Mouse (Mus musculus) midbrain, embryonic 15.5 days (tissue): ENCODE results near the gene Papln. TPM values are rescaled to one million over a fixed set of nuclear protein-coding genes. Genes with fewer than 3 reads are reported as not detected.

Experiments used
- ATAC-seq: fragments of 200-750 bp; cut with Nextera tagmentation; replicated peaks from 2 replicates; pipeline ENCODE4 v1.8.0; 2017; ENCODE audit warnings: moderate TSS enrichment
- H3K27ac ChIP-seq: fragments of 300-500 bp; sonication (generic); 2 replicates; pipeline ENCODE4 v1.5.1; 2015; ENCODE audit warnings: mild to moderate bottlenecking, inconsistent platforms
- H3K27me3 ChIP-seq: fragments of 300-500 bp; sonication (generic); replicated peaks from 2 replicates; pipeline ENCODE4 v1.6.1; 2015; ENCODE audit warnings: inconsistent platforms
- H3K36me3 ChIP-seq: fragments of 300-500 bp; sonication (generic); replicated peaks from 2 replicates; pipeline ENCODE4 v1.6.1; 2015; ENCODE audit warnings: inconsistent platforms
- H3K4me1 ChIP-seq: fragments of 300-500 bp; sonication (generic); 2 replicates; pipeline ENCODE4 v1.6.1; 2015; ENCODE audit warnings: inconsistent platforms
- H3K4me2 ChIP-seq: fragments of 300-500 bp; sonication (generic); 2 replicates; pipeline ENCODE4 v1.6.1; 2015; ENCODE audit warnings: inconsistent platforms, mild to moderate bottlenecking, moderate library complexity
- H3K4me3 ChIP-seq: fragments of 300-500 bp; sonication (generic); 2 replicates; pipeline ENCODE4 v1.5.1; 2015; ENCODE audit warnings: mild to moderate bottlenecking, inconsistent platforms
- H3K9ac ChIP-seq: fragments of 300-500 bp; sonication (generic); 2 replicates; pipeline ENCODE4 v1.6.1; 2015; ENCODE audit warnings: mild to moderate bottlenecking, inconsistent platforms
- H3K9me3 ChIP-seq: fragments of 300-500 bp; sonication (generic); 2 replicates; pipeline ENCODE4 v1.6.1; 2016; ENCODE audit warnings: inconsistent platforms
- whole genome bisulfite sequencing: fragments of 180-500 bp; shearing (Covaris S2); methylation state at CpG from one replicate; pipeline ENCODE4 v1.1.7; 2015; ENCODE audit warnings: mixed read lengths; 5-methylcytosine and 5-hydroxymethylcytosine counted together
- polyA plus RNA-seq: library from polyadenylated mRNA; unstranded; fragments of >200 nt; fragmentation: Nextera tagmentation; extraction: Ambion mirVana; gene quantifications from 2 replicates; pipeline ENCODE4 v1.2.1, GENCODE M21; 2015

Gene Papln
- polyA plus RNA-seq, result 0.22 and 0.28 TPM in 2 replicates

GRCm38 (mm10) chr12:83763311-83764043 lies at the start of gene Papln:
Gene Papln, plus strand, starts transcription at chr12:83763634.
- H3K36me3 ChIP-seq, result no peaks in the 10 kb centered on the region
- peak within 1 kb of the TSS; percentile 29; the same call in 1 of the 2 replicates for H3K9ac ChIP-seq
- H3K27ac ChIP-seq, result no peak within 1 kb of the TSS
- WGBS, result 12% methylated on average over 29 of the region's 31 CpGs
- no peak; the same call in 1 of the 2 replicates for ATAC-seq
- no peaks in the 10 kb centered on the region for H3K27me3 ChIP-seq
- H3K9me3 ChIP-seq, result no peaks in the 10 kb centered on the region
- peaks cover 12% of the 10 kb centered on the region for H3K4me1 ChIP-seq
- peak within 1 kb of the TSS; percentile 64 for H3K4me2 ChIP-seq
- H3K4me3 ChIP-seq, result peak within 1 kb of the TSS; percentile 30

- ATAC-seq, result no peak
- Histone ChIP-seq H3K36me3 (peaks cover 27% of the 10 kb centered on the region; the same call in 1 of the 2 replicates), H3K4me1 (no peaks in the 10 kb centered on the region), H3K9ac (no peak overlapping the region), H3K4me2 (no peak overlapping the region), H3K9me3 (no peaks in the 10 kb centered on the region), H3K27ac (no peak overlapping the region), H3K4me3 (no peak overlapping the region), H3K27me3 (no peaks in the 10 kb centered on the region)
- 45% methylated on average over 2 of the region's 2 CpGs for WGBS
Observed at GRCm38 (mm10) chr12:83713749-83714148, 49.7 kb upstream of the Papln start.

GRCm38 (mm10) chr12:83716416-83717184 lies 46.8 kb upstream of the Papln start:
- no peak for ATAC-seq
- WGBS, result 88% methylated on average over 15 of the region's 15 CpGs

GRCm38 (mm10) chr12:83719431-83719830 lies 44.0 kb upstream of the Papln start:
- Histone ChIP-seq H3K4me2 (no peak overlapping the region), H3K9ac (no peak overlapping the region), H3K4me1 (no peaks in the 10 kb centered on the region), H3K27me3 (no peaks in the 10 kb centered on the region), H3K4me3 (no peak overlapping the region), H3K27ac (no peak overlapping the region), H3K9me3 (no peaks in the 10 kb centered on the region), H3K36me3 (peaks cover 22% of the 10 kb centered on the region; the same call in 1 of the 2 replicates)
- WGBS, result 100% methylated on average over 1 of the region's 1 CpGs
- ATAC-seq, result no peak

More at GRCm38 (mm10) chr12:83716416-83717184, 46.8 kb upstream of the Papln start:
- Histone ChIP-seq H3K9me3 (no peaks in the 10 kb centered on the region), H3K9ac (no peak overlapping the region), H3K4me3 (no peak overlapping the region), H3K4me1 (no peaks in the 10 kb centered on the region), H3K36me3 (peaks cover 29% of the 10 kb centered on the region; the same call in 1 of the 2 replicates), H3K27ac (no peak overlapping the region), H3K27me3 (no peaks in the 10 kb centered on the region), H3K4me2 (no peak overlapping the region)

GRCm38 (mm10) chr12:83721281-83721680 lies 42.2 kb upstream of the Papln start:
- no peaks in the 10 kb centered on the region for H3K9me3 ChIP-seq
- H3K4me3 ChIP-seq, result no peak overlapping the region
- H3K27ac ChIP-seq, result no peak overlapping the region
- H3K9ac ChIP-seq, result no peak overlapping the region
- no peak for ATAC-seq
- H3K4me1 ChIP-seq, result no peaks in the 10 kb centered on the region
- no peaks in the 10 kb centered on the region for H3K27me3 ChIP-seq
- WGBS, result 74% methylated on average over 6 of the region's 6 CpGs
- peaks cover 28% of the 10 kb centered on the region for H3K36me3 ChIP-seq
- no peak overlapping the region for H3K4me2 ChIP-seq

- no peak overlapping the region for H3K4me2 ChIP-seq
- H3K9me3 ChIP-seq, result no peaks in the 10 kb centered on the region
- no peak overlapping the region for H3K4me3 ChIP-seq
- ATAC-seq, result no peak
- H3K4me1 ChIP-seq, result no peaks in the 10 kb centered on the region
- H3K27me3 ChIP-seq, result no peaks in the 10 kb centered on the region
- H3K36me3 ChIP-seq, result peaks cover 30% of the 10 kb centered on the region
- H3K27ac ChIP-seq, result no peak overlapping the region
- no peak overlapping the region for H3K9ac ChIP-seq
- 77% methylated on average over 3 of the region's 3 CpGs for WGBS
Observed at GRCm38 (mm10) chr12:83723037-83723436, 40.4 kb upstream of the Papln start.

- Histone ChIP-seq H3K27ac (no peak overlapping the region), H3K36me3 (peaks cover 53% of the 10 kb centered on the region), H3K4me3 (no peak overlapping the region), H3K4me2 (no peak overlapping the region), H3K4me1 (no peaks in the 10 kb centered on the region), H3K9ac (no peak overlapping the region), H3K27me3 (no peaks in the 10 kb centered on the region), H3K9me3 (no peaks in the 10 kb centered on the region)
- 95% methylated on average over 12 of the region's 12 CpGs for WGBS
- ATAC-seq, result no peak
Observed at GRCm38 (mm10) chr12:83726510-83727308, 36.7 kb upstream of the Papln start.

- no peak overlapping the region for H3K9ac ChIP-seq
- no peak overlapping the region for H3K27ac ChIP-seq
- no peaks in the 10 kb centered on the region for H3K9me3 ChIP-seq
- no peak for ATAC-seq
- WGBS, result 96% methylated on average over 5 of the region's 5 CpGs
- no peaks in the 10 kb centered on the region for H3K27me3 ChIP-seq
- no peak overlapping the region for H3K4me2 ChIP-seq
- H3K4me1 ChIP-seq, result no peaks in the 10 kb centered on the region
- no peak overlapping the region for H3K4me3 ChIP-seq
- peaks cover 64% of the 10 kb centered on the region for H3K36me3 ChIP-seq
Observed at GRCm38 (mm10) chr12:83732225-83732624, 31.2 kb upstream of the Papln start.

- Histone ChIP-seq H3K4me3 (no peak overlapping the region), H3K27me3 (no peaks in the 10 kb centered on the region), H3K9ac (no peak overlapping the region), H3K36me3 (peaks cover 54% of the 10 kb centered on the region), H3K4me1 (no peaks in the 10 kb centered on the region), H3K9me3 (no peaks in the 10 kb centered on the region), H3K4me2 (no peak overlapping the region), H3K27ac (no peak overlapping the region)
- no peak for ATAC-seq
- 93% methylated on average over 10 of the region's 10 CpGs for WGBS
Observed at GRCm38 (mm10) chr12:83734047-83734446, 29.4 kb upstream of the Papln start.

GRCm38 (mm10) chr12:83736236-83736635 lies 27.2 kb upstream of the Papln start:
- no peaks in the 10 kb centered on the region for H3K27me3 ChIP-seq
- H3K27ac ChIP-seq, result no peak overlapping the region
- H3K4me2 ChIP-seq, result no peak overlapping the region
- H3K9ac ChIP-seq, result no peak overlapping the region
- H3K9me3 ChIP-seq, result no peaks in the 10 kb centered on the region
- peaks cover 39% of the 10 kb centered on the region for H3K36me3 ChIP-seq
- H3K4me1 ChIP-seq, result no peaks in the 10 kb centered on the region
- 76% methylated on average over 8 of the region's 8 CpGs for WGBS
- H3K4me3 ChIP-seq, result no peak overlapping the region
- no peak for ATAC-seq

- no peak for ATAC-seq
- Histone ChIP-seq H3K36me3 (peaks cover 17% of the 10 kb centered on the region), H3K27me3 (no peaks in the 10 kb centered on the region), H3K4me3 (no peak overlapping the region), H3K4me1 (no peaks in the 10 kb centered on the region), H3K9me3 (no peaks in the 10 kb centered on the region), H3K4me2 (no peak overlapping the region), H3K27ac (no peak overlapping the region), H3K9ac (no peak overlapping the region)
- 94% methylated on average over 1 of the region's 1 CpGs for WGBS
Observed at GRCm38 (mm10) chr12:83738651-83739050, 24.8 kb upstream of the Papln start.

- no peak overlapping the region for H3K27ac ChIP-seq
- H3K4me3 ChIP-seq, result no peak overlapping the region
- ATAC-seq, result no peak
- H3K27me3 ChIP-seq, result no peaks in the 10 kb centered on the region
- no peaks in the 10 kb centered on the region for H3K36me3 ChIP-seq
- H3K4me1 ChIP-seq, result no peaks in the 10 kb centered on the region
- WGBS, result 84% methylated on average over 5 of the region's 5 CpGs
- no peak overlapping the region for H3K4me2 ChIP-seq
- no peak overlapping the region for H3K9ac ChIP-seq
- H3K9me3 ChIP-seq, result no peaks in the 10 kb centered on the region
Observed at GRCm38 (mm10) chr12:83741722-83742121, 21.7 kb upstream of the Papln start.
